Mouse (Mus musculus) lung, postnatal 0 days (tissue): Measurements from ENCODE around the gene Mgmt.

Experiments
- CTCF ChIP-seq: IDR thresholded peaks from 2 replicates; pipeline ENCODE4 v1.5.1; 2016; ENCODE audit warnings: antibody characterized with exemption, mild to moderate bottlenecking
- EP300 ChIP-seq: IDR thresholded peaks from 2 replicates; pipeline ENCODE4 v1.6.1; 2016; ENCODE audit warnings: antibody characterized with exemption, mild to moderate bottlenecking, control low read depth

DNA sequence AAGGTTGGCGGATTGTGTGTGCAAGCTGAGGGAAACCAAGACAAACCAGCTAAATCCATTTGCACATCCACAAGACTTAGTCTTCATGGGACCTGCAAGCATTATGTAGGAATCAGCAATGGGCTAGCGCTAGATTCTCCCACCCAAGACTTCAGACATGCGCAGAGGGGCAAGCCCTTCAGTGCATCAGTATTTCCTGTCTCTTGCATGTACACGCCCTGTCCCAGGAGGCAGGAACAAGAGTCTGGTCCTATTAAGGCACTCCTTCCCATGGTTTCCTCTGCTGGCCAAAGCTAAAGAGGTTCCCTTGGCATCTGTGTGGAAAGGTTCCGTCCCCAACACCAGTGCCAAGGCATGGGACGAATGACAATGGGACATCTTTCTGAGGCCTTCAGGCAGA, 166.7 kb downstream of the Mgmt start:
- TF ChIP-seq EP300 (no peak), CTCF (no peak)
